Mouse (Mus musculus) ovary, postnatal 36 days (tissue): Measurements from ENCODE around the gene Dop1a.

Experiments used
- DNase-seq: peaks from one replicate; pipeline ENCODE4 v3.0.0; 2022; ENCODE audit warnings: low spot score, mixed read lengths

Gene Dop1a

GRCm38 (mm10) chr9:86466990-86467870 is at the start of gene Dop1a:
TSS of gene Dop1a (plus strand) at chr9:86467154.
- peak; percentile 94 for DNase-seq

GRCm38 (mm10) chr9:86417971-86418370 is 49.0 kb upstream of the Dop1a start:
- no peak for DNase-seq

- no peak for DNase-seq
Measured at GRCm38 (mm10) chr9:86419366-86419765, 47.6 kb upstream of the Dop1a start.

- no peak for DNase-seq
Measured at GRCm38 (mm10) chr9:86423331-86423730, 43.6 kb upstream of the Dop1a start.

- DNase-seq, result no peak
Measured at GRCm38 (mm10) chr9:86435510-86435909, 31.4 kb upstream of the Dop1a start.

- DNase-seq, result no peak
Measured at GRCm38 (mm10) chr9:86436608-86437007, 30.3 kb upstream of the Dop1a start.

GRCm38 (mm10) chr9:86438337-86439009 is 28.5 kb upstream of the Dop1a start:
- no peak for DNase-seq

GRCm38 (mm10) chr9:86442248-86442647 is 24.7 kb upstream of the Dop1a start:
- no peak for DNase-seq

- no peak for DNase-seq
Measured at GRCm38 (mm10) chr9:86446847-86447246, 20.1 kb upstream of the Dop1a start.

GRCm38 (mm10) chr9:86447431-86447830 is 19.5 kb upstream of the Dop1a start:
- no peak for DNase-seq

- DNase-seq, result peak; percentile 72
Measured at GRCm38 (mm10) chr9:86449581-86449980, 17.4 kb upstream of the Dop1a start.

- no peak for DNase-seq
Measured at GRCm38 (mm10) chr9:86451094-86451493, 15.9 kb upstream of the Dop1a start.

- DNase-seq, result peak; percentile 45
Measured at GRCm38 (mm10) chr9:86451617-86452016, 15.3 kb upstream of the Dop1a start.

- no peak for DNase-seq
Measured at GRCm38 (mm10) chr9:86453626-86454025, 13.3 kb upstream of the Dop1a start.

- peak; percentile 87 for DNase-seq
Measured at GRCm38 (mm10) chr9:86464151-86465105, 2.5 kb upstream of the Dop1a start, which contains the start of gene Ube2cbp. TSS of gene Ube2cbp (minus strand) at chr9:86464950.

- DNase-seq, result no peak
Measured at GRCm38 (mm10) chr9:86475956-86476355, 9.0 kb downstream of the Dop1a start.

GRCm38 (mm10) chr9:86476763-86477162 is 9.8 kb downstream of the Dop1a start:
- no peak for DNase-seq

GRCm38 (mm10) chr9:86478414-86479093 is 11.6 kb downstream of the Dop1a start:
- DNase-seq, result no peak

GRCm38 (mm10) chr9:86482236-86482635 is 15.3 kb downstream of the Dop1a start:
- no peak for DNase-seq

- DNase-seq, result no peak
Measured at GRCm38 (mm10) chr9:86491740-86492139, 24.8 kb downstream of the Dop1a start.

GRCm38 (mm10) chr9:86496261-86496660 is 29.3 kb downstream of the Dop1a start:
- DNase-seq, result no peak
